Mouse (Mus musculus): ENCODE measurements around the gene BC051019.

The BC051019 gene

DNA sequence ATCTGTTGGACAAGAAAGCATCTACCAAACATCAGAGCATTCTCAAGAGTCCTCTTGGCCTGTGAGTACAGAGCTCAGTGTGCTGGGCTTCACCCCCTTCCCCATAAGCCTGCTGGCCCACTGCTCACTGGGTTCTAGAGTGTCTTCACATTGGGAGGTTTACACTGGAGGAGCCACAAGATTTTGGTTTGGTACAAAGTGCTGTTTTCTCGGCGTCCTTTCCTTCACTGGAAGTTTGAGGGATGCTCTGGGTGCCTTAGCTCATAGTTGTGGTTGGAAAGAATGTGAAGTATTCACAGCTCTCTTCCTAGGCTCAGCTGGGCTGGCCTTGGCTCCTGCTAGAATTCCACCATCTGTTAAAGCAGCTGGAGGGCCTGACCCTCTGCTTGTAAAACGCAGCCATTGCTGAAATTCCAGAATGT is 14.7 kb downstream of the BC051019 start:
- no peak for DNase-seq (ENCODE audit: low spot score)

DNA sequence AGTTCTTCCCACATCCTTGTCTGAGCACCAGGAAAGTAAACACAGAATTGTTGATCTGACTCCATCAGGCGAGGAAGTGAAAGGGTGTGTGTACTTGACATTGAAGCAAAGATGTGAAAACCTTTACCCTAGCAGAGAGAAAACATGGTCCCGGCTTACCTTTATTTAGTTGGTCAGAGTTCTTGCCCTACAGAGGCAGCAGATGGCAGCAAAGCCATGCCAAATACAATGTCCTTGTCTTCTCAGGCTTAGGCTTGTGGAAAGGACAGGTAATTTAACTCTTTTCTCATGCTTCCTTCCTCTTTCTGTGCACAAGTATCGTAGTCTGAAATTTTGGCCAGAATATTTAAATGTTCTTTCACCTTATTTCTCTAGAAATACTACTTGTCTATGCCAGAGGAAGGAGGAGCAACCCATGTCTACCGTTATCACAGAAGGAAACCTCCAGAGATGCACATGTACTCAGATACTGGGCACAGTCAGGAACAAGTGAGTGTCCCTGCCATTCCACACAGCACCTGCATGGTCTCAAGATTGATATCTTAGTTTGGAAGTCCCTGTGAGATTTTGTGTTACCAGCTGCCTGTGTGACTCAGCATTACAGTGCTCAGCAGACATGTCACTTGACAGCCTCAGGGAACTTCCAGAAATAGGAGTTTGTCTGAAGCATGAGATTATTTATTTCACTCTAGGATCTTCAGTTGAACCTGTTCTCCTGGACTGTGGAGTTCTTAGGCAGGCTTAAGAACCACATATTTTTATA is 16.4 kb downstream of the BC051019 start:
- no peak for DNase-seq (ENCODE audit: low spot score)

DNA sequence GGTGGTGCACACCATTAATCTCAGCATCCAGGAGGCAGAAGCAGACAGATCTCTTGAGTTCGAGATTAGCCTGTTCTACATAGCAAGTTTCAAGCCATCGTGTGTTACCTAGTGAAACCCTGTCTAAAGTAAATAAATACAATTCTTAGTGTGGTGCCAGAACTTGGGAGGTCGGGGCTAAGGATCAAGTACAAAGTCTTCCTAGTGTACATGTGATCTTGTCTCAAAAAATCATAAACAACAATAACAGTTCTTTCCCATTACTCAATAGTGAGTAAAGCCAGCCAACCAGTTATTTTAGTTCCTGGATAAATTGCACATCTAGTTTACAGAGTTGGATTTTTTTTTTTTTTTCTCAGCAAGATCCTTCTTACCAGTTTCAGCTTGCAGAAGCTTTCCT is 19.2 kb downstream of the BC051019 start:
- DNase-seq (ENCODE audit: low spot score) = no peak

DNA sequence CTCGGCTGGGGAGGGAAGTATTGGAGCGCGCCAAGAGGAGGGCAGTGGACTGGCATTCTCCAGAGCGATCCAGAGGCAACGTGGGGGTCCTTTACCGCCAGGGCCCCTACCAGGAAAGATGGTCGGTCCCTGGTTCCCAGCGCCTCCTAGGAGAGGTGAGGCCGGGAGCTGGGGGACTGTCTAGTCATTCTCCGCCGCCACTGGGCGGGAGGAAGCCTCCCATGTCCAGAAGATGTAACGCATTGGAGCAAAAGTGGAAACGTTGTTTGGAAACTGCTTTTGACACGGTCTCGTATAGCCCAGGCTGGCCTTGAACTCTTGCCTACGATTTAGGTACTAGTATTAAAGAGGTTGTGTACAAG is 19.7 kb downstream of the BC051019 start:
- no peak for DNase-seq (ENCODE audit: low spot score)

DNA sequence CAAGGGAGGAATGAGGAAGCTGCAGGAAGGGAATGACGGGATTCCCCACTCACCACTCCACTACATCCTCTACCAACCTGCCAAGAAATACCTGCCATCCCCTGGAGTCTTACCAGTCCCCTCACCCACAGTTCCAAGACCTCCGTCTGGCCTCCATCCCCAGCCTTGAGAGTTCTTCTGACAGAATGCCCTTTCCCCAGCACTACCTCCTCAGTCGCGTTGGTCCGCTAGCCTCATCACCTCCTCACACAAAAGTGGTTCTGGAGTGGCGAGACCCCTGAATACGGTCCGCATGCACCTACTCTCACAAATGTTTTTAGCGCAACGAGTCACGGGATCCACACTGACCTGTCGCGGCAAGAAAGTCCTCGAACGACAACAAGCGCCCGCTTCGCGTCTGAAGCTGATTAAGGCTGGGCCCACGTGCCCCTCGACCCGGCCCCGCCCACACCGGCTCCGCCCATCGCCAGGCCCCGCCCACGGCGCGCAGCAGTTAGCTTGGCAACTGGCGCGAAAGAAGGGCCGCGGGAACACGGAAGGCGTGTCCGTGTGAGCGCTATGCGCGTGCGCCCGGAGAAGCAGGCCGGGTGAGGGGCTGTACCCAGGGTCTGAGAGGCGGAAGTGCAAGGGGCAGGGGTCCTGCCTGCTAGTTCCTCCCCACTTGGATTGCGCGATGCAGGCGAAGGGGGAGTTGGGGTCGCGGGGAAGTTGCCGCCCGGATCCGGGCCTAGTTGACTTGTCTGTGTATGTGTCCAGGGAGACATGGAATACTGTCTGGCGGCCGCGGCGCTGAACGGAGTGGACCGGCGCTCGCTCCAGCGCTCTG is 20.2 kb downstream of the BC051019 start, which contains the start of the genes St5 and Akip1:
Gene St5 (minus strand): TSS at position 416 of the 826 bp plus-strand sequence.
Gene Akip1 (plus strand): TSS at position 501 of the 826 bp plus-strand sequence.
- peak; percentile 84 for DNase-seq (ENCODE audit: low spot score)

- DNase-seq (ENCODE audit: low spot score) = no peak
Observed at GRCm38 (mm10) chr7:109702721-109703120, 20.9 kb downstream of the BC051019 start.

DNA sequence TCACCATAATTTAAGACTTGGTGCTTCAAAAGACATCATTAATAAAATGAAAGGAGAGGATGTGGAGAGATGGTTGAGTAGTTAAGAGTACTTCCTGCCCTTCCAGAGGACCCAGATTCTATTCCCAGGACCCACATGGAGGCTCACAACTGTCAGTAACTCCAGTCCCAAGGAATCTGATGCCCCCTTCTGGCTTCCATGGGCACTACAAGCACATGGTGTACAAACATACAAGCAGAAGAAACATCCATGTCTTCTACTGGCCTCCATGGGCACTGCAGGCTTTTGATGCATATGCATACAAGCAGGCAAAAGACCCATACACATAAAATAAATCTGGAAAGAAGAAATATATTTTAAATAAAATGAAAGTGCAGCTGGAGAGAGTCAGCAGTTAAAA is 23.4 kb downstream of the BC051019 start:
- no peak for DNase-seq (ENCODE audit: low spot score)

DNA sequence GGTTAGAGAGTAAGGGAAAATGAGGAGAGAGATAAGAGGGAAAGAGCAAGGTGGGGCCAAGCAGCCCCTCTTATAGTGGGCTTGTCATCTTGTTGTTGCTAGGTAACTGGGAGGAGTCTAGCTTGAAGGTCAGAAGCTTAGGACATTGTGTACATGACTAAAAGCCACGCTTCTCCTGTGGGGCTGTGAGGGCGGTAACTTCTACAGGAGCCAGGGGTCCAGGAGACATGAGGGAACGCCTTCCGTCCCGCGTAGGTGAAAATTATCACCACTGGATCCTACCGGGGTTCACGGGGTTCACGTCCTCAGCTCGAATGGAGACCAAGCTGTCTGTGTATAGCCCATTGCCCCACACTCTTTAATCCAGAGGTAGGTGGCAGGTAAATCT is 28.3 kb downstream of the BC051019 start:
- no peak for DNase-seq (ENCODE audit: low spot score)

DNA sequence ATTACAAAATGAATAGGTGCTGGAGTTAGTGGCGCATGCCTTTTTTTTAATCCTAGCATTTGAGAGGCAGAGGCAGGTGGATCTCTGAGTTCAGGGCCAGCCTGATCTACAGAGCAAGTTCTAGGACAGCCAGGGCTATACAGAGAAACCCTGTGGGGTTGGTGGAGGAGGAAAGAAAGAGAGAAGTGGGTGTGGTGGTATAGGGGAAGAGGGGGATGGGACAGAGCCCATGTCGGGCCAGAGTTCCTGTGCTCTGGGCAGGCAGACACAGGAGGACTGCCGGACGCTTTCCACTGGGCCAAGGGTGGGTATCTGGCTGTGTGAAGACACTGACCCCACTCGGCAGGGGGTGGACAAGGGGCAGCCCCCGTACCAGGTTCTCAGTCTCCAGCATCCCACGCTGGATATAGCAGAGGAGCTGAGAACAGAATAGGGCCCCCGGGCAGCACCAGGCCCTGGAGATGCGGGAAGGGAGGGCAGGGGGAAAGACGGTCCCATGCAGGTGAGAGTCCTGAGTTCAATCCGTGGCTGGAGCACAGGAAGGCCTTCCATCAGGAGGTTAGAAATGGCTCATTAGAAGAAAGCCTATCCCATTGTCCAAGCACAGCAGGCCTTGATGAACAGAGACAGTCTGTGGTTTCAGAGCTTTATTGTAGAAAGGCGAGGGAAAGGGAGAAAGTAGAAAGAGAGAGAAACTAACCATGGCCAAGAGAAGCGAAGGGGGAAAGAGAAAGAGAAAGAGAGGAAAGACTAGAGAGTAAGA is 28.9 kb downstream of the BC051019 start:
- no peak for DNase-seq (ENCODE audit: low spot score)

GRCm38 (mm10) chr7:109690961-109691360 is 32.7 kb downstream of the BC051019 start:
- no peak for DNase-seq (ENCODE audit: low spot score)

DNA sequence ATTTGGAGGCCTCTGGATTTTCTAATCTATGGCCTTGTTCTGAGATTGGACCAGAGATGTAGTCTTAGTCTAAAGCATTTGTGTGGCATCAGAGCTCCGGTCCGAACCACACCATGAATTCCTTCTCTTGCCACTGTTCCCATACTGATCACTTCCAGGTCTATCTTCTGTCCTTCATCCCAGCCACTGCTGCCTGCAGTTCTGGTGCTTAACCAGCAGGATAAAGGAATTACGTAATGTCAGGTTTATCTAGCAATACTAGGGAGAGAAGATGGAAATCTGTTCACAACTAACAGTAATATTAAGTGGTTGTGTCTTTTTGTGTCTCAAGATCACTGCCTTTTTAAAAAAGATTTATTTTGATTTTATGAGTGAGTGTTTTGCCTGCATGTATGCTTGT is 33.5 kb downstream of the BC051019 start:
- no peak for DNase-seq (ENCODE audit: low spot score)

GRCm38 (mm10) chr7:109686585-109687128 is 37.0 kb downstream of the BC051019 start:
- DNase-seq (ENCODE audit: low spot score) = no peak

DNA sequence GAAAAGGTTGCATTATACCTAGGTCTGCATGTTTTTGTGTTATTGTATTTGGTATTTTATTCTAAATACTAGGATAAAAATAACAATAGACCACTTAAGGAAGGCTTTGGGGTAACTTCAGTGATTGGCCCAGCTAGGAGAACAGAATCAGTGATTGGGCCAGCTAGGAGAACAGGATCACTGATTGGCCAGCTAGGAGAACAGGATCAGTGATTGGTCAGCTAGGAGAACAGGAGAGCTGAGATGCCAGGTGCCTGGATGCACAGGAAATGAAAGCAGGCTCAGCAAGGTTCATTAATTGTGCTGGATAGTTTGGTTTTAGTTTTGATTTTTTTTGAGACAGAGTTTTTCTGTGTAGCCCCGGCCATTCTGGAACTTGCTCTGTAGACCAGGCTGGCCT is 42.8 kb downstream of the BC051019 start:
- no peak for DNase-seq (ENCODE audit: low spot score)

DNA sequence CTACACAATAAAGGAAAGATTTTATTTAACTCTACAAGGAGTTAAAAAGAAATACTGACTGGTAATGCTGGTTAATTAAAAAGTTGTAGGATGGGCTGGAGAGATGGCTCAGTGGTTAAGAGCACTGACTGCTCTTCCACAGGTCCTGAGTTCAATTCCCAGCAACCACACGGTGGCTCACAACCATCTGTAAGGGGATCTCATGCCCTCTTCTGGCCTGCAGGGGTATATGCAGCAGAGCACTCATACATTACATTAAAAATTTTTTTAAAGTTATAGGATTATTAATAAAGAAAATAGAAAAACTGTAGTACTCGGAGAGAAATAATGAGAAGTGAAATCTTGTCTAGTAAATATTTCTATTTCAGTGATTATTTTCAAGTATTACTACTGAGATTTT is 43.4 kb downstream of the BC051019 start:
- DNase-seq (ENCODE audit: low spot score) = no peak

GRCm38 (mm10) chr7:109674944-109675628 is 48.6 kb downstream of the BC051019 start:
- no peak for DNase-seq (ENCODE audit: low spot score)

- DNase-seq (ENCODE audit: low spot score) = peak; percentile 41
Observed at GRCm38 (mm10) chr7:109671581-109672471, 51.8 kb downstream of the BC051019 start.

- DNase-seq (ENCODE audit: low spot score) = no peak
Observed at GRCm38 (mm10) chr7:109669426-109670170, 54.1 kb downstream of the BC051019 start.

DNA sequence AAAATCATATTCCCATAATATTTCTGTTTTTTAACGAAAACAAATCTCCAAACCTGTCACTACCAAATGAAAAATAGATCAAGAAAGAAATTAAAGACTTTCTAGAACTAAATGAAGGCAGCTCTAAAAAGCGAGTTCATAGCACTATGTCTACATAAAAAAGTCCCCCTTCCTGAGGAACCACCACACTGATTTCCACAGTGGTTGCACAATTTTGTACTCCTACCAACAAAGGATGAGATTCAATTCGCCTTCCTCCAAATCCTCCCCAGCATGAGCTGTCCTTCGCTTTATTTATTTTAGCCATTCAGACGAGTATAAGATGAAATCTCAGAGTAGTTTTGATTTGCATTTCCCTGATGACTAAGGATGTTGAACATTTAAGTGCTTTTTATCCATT is 57.0 kb downstream of the BC051019 start:
- DNase-seq (ENCODE audit: low spot score) = no peak

DNA sequence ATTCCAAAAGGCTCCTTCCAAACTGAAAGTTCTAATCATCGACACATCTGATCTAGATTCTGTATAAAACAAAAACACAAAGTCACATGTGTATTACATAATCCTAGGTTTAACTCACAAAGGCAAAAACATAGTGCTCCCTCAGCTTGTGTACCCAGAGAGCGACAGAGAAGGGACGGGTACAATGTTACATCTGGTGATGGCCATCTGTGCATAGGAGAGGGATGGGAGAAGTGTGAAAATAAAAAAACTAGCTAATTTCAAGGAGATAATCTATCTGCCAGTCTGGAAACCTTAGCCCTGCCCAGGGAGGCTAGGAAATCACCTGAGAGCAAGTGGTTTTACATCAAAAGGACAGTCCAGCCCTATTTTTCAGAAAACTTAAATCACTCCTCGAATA is 61.0 kb downstream of the BC051019 start:
- no peak for DNase-seq (ENCODE audit: low spot score)

All from left cerebral cortex, adult 11 months (tissue).